Mouse (Mus musculus) regulatory T cell (primary cell): ENCODE results near the gene Tgfbr1.

Experiments
- in situ Hi-C: fragments of 300-600 bp; cut with MboI, MseI; formaldehyde crosslinking; loops from one replicate; pipeline ENCODE4 v1.15.1; 2025; ENCODE audit warnings: high pct_unique_total_duplicates

The Tgfbr1 gene

GRCm38 (mm10) chr4:47352803-47353388, at the start of gene Tgfbr1:
Tgfbr1 (plus strand) TSS chr4:47353222.
- in situ Hi-C loops: no loop called here

DNA sequence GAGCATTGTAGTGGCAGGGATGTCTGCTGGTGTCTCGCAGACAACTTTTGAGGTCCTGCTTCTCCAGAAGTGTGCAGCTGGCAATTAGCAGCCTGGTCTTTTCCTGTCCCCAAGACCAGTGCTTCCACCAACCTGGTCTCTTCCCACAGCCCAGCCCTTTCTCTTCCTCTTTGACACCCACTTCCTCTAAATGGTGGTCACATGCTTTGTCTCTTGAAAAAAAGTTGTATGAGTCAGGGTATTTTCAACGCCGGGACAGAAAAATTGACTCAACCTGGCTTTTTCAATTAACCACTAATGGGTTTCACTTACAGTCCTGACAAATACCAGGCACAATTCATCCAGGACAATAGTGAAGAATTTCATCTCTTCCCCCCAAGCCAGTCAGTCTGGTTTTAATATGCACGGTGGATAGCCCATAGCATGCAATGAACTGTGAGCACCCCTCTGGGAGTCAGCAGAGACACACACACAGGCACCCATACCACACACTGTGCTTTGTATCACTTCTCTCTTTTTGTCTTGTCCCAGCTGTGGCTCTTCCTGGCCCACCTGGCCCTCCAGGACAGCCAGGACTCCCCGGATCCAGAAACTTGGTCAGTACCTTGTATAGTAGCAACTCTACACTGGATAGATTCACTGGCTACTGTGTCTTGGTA, 49.6 kb upstream of the Tgfbr1 start:
- in situ Hi-C loops: no loop called here

DNA sequence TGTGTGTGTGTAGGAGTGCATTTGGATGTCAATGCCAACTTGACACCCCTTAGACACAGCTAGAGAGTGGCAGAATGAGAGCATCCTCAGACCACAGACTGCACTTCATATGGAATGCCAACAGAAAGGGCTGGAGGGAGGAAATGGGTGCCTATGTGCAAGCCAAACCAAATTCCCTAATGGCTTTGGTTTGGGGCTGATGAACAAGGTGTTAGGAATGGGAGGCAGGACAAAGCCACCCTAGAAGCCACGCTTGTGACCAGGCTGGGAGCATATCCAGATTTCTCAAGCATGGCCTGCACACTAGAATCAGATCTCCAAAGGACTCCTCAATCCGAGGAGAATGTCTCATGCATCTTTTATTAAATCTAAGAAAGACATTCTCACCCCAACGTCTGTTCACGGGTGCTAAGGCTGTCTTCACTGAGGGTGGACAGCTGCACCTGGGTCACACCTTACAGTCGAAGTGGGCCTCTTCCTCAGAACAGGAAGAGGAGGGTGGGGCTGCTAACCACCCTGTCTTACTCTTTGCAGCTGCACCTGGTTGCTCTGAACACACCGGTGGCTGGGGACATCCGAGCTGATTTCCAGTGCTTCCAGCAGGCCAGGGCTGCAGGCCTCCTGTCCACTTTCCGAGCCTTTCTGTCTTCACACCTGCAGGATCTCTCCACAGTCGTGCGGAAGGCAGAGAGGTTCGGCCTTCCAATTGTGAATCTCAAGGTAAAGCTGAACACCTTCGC, 43.0 kb upstream of the Tgfbr1 start:
- in situ Hi-C loops: no loop called here

DNA sequence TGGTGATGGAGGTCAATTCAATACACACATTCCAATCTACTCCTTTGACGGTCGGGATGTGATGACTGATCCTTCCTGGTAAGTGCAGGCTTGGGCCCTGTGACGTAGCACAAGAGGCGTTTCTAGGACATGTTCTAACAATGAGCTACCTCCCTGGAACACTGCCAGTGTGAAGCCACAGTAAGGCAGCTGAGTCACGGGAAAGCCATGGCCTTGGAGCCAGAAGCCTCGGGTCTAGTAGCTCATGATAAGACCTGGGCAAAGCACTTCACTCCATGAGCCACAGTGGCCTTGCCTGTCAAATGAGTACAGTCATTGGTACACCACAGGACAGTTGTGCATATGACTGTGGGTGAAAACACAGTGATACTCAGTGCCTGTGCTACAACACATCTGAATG, 42.2 kb upstream of the Tgfbr1 start:
- in situ Hi-C loops: no loop called here

GRCm38 (mm10) chr4:47311467-47311866, 41.6 kb upstream of the Tgfbr1 start:
- in situ Hi-C loops: no loop called here

- in situ Hi-C loops: no loop called here
Observed at GRCm38 (mm10) chr4:47311929-47312328, 41.1 kb upstream of the Tgfbr1 start.

DNA sequence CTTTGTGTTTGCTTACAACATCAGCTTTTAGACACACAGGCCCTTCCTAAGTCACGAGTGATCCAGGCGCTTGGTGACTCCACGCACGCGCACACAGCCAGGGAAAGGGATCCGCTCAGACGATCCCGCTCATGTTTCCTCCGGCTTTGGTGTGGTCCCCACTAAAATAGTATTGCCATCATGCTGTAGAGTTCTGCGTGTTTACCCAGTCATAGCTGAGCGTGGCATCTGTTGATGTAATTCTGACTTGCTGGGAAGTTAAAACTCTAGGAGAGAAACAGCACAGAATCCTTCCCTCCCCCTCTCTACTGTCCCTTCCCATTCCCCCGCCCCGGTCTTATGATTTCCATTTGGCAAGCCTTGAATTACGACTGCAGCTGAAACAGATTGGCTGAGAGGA, 40.3 kb upstream of the Tgfbr1 start:
- in situ Hi-C loops: no loop called here

GRCm38 (mm10) chr4:47313710-47314410, 39.2 kb upstream of the Tgfbr1 start:
- in situ Hi-C loops: no loop called here

- in situ Hi-C loops: loop anchor here (5.0 kb wide), 1 partner anchor 38 kb away; no protein-coding TSS in a partner anchor
Observed at GRCm38 (mm10) chr4:47315458-47315857, 37.6 kb upstream of the Tgfbr1 start.

- in situ Hi-C loops: loop anchor here (5.0 kb wide), 1 partner anchor 39 kb away; no protein-coding TSS in a partner anchor
Observed at GRCm38 (mm10) chr4:47316432-47316831, 36.6 kb upstream of the Tgfbr1 start.

DNA sequence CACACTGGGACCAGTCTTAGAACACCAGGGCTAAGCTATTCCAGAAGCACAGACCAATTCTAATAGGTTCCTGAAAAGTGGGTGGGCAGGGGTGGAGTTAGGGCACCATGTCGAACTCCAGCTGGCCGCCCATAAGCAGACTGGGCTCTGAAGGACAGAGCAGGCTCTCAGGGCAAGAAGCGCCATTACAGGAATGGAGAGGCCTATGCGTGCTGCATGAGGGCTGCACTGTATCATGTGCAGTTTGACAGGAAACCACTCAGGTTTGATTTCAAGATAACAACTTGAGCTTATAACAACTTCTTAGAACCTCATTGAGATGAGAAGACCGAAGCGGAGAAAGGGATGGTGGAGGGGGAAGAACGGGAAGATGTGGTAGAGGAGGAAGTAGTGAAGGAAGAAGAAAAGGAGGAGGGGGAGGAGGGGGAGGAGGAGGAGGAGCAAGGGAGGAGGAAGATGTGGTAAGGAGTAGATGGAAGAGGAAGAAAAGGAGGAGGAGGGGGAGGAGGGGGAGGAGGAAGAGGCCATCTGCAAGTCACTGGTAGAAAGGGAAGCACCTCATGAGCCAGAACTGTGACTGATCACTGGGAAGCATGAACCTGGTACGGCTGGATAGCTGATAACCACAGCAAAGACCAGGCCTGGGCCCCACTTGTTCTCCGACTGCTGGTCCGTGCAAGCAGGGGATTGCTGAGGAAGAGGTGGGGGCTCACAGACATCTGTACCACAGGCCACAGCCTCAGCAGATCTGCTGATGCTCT, 33.3 kb upstream of the Tgfbr1 start:
- in situ Hi-C loops: loop anchor here (5.0 kb wide), 1 partner anchor 42 kb away; no protein-coding TSS in a partner anchor

GRCm38 (mm10) chr4:47322315-47322714, 30.7 kb upstream of the Tgfbr1 start:
- in situ Hi-C loops: no loop called here

DNA sequence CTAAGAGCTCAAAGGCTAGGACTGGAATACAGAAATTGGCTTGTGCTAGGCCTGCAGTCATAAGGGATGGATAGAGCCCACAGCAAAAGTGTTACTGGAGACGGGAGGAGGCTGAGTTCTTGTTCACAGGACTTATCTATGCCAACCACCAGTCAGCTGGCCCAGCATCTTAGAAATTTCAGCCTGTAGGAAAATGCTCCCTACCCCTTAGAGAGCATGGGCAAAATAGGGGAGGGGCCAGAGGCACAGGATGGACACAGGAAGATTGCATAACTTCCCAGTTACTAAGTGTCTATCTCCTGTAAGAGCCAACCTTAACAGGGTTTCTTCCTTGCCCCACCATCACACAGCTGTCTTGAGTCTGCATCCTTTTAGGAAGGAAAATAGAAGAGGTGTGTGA, 28.8 kb upstream of the Tgfbr1 start:
- in situ Hi-C loops: no loop called here

DNA sequence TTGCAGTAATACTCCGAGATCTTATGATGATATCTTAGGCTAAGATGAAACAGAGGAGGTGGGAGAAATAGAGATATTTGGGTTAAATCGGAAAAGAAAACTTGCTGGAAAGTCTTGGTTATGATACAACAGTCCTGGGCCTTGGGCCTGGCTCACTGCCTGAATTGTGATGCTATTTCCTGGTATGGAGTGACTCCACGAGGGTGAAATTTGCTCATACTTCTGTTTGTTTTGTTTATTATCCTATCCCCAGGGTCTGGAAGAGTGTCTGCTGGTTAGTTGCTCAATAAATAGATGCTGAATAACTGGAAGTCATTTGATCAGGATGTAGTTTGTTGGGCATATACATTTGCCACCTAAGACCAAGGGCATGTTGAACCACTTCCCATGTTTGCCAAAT, 25.2 kb upstream of the Tgfbr1 start:
- in situ Hi-C loops: no loop called here

DNA sequence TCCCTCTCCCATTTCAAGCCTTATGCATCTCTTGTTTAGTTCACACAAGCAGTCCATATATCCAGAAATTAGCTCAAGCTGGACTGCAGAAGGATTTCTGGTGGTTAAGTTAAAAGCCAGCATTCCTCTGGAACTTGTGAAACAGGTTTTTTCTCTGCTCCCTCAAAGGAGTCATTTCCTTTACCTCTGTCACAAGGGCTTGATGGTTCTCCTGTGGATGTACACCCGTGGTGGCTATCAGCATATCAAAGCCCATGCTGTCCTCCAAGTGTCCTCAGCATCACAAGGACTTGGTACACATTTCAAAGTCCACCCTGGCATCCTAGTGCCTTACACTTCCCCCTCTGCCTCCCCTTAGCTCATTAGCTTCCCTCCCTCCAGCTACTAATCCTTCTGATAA, 23.7 kb upstream of the Tgfbr1 start:
- in situ Hi-C loops: no loop called here

DNA sequence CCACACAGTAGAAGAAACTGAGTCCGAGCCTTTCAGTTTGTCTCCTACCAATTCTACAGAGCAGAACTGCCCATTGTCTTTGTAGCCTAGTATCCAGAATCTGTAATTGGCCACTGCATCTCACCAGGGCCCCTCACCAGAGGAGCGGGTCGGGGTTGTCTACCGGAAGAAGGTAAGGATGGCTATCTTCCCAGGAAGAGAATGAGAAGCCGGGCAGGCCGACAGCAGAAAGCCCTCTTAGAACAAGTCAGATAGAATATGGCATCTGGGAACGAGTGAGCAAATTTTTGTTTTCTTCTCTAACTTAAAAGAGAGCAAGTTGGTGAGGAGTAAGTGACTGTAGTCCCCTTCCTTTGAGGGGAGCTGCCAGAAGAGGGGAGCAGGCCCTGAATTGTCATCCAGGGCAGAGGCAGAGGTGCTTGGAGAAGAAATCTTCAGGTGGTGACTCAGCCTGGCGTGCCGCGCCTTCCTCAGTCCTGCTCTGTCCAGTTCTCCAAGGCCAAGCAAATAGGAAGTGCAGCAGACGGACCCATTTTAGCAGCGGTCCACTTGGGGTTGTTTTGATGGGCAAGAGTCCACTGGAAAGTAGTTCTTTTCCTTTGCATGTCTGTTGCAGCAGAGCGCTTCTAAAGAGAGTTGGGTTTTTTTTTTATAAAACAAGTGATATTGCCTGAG, 22.5 kb upstream of the Tgfbr1 start:
- in situ Hi-C loops: no loop called here

DNA sequence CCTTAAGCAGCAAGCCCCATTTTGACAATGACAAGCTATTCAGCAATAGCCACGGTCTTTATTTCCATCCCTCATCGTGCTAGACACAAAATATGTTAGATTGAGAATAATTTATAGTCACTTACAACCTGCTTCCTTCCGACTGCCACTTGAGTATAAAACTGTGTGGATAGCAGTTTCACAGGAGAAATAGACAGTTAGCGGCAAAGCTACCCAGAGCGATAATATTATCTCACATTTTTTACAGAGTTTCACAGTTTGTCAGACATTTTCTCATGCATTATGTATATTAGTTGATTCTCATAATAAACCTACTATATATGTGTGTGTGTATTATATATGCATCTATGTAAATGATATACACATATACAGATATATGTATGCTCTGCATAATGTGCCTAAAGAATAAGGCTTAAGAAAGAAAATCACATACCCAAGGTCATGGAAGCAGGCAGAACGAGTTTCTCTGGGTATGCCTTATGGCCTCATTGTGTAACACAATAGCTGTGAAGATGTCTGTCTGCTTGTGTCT, 20.1 kb upstream of the Tgfbr1 start:
- in situ Hi-C loops: no loop called here

DNA sequence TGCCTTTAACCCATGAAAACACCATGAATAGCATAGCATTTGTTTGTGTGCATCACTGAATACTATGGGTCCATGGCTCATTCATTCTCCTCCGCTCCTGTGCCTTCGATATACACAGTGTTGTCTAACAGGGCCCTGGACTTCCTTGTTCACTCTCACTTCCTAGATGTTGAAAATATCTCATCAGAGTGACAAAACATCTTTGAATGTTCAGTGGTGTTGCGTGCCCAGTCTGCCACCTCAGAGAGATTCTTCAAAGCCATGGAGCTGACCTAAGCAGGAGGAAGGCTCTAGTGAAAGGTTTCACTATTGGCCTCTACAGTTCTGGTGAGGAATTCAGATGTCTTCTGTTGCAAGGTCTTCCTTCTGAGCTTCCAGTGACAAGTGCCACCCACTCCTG, 19.5 kb upstream of the Tgfbr1 start:
- in situ Hi-C loops: no loop called here

DNA sequence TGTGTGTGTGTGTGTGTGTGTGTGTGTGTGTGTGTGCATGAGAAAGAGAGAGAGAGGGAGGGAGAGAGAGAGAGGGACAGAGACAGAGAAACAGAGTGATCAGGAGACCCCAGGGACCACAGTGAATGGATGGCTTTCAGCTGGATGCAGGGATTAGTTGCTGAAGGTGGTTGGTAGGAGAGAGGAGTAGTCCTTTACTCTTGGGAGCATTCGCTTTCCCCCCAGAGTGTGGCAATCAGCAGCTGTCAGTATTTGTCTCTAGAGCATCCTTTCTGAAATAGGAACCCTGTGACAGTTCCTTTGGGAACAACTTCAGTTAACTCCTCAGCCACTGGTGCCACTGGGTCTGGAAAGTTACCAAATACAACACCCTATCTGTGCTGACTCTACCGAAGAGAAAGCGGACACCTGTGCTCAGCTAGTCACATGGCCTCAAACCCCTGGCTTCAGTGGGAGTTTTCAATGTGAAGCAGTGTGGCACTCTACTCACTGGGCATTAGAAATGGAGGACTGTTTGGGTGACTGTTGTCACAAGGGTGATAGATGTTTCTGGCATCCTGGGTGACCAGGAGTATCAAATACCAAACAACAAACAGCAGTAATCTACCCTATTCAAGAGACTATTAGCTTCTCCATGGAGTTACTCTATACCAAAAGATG, 16.0 kb upstream of the Tgfbr1 start:
- in situ Hi-C loops: no loop called here

- in situ Hi-C loops: no loop called here
Observed at GRCm38 (mm10) chr4:47342632-47343031, 10.4 kb upstream of the Tgfbr1 start.
